Mouse (Mus musculus) natural killer cell, adult 2 months (primary cell): ENCODE results near the gene Gphb5.

Experiments
- DNase-seq, 2 experiments: peaks; one replicate each; pipeline ENCODE4 v3.0.0; 2022; ENCODE audit warnings: low spot score in 2 of 2

Gene Gphb5

DNA sequence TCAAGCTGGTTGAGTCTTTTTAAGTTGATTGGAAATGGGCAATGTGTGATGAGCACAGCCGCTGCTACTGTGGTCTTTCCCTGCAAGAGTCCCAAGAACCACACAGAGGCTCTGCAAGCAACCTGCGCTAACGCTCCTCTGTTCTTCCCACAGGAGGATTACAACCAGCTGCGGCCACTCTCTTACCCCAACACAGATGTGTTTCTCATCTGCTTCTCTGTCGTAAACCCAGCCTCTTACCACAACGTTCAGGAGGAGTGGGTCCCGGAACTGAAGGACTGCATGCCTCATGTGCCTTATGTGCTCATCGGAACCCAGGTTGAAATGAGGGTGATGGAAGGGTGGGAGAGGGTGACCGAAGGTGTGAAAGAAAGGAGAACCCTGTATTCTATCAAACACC is 25.1 kb downstream of the Gphb5 start:
- DNase-seq = no peak

GRCm38 (mm10) chr12:75389308-75390135 is 27.1 kb downstream of the Gphb5 start:
- DNase-seq = no peak

DNA sequence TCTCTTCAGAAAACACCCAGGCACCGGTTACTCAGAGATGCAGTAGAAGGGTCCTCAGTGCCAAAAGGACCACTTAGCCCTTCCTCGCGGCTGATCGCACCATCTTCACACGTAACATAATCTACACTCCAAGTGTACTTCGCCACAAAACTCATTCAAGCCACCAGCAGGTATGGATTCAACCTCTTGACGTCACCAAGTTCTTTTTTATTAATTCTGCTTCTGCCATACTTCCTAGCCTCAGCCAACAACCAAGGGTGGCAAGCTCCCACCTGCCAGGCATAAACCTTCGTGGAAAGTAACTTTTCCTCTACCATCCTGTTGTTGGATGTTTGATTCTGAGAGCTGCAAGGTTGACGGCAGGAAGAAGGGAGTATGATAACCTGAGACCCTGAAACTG is 28.1 kb downstream of the Gphb5 start:
- no peak for DNase-seq

DNA sequence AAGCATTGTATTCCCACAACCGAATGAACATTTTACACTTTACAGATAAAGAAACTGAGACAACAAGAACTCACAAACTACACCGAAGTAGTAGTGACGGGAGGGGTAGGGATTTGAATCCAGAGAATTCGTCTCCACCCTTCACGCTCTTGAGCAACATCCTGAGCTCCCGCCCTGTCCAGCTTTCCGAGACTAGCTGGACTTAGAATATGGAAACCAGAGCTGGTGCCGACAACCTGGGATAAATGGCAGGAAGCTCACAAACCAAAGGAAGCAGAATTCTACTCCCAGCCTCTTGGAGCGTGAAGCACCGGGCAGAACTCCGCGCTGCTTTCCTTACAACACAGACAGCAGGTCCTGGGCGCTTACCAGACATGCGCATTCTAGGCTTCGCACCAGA is 28.7 kb downstream of the Gphb5 start:
- DNase-seq = no peak

- DNase-seq = no peak
Measured at GRCm38 (mm10) chr12:75387156-75387555, 29.4 kb downstream of the Gphb5 start.

DNA sequence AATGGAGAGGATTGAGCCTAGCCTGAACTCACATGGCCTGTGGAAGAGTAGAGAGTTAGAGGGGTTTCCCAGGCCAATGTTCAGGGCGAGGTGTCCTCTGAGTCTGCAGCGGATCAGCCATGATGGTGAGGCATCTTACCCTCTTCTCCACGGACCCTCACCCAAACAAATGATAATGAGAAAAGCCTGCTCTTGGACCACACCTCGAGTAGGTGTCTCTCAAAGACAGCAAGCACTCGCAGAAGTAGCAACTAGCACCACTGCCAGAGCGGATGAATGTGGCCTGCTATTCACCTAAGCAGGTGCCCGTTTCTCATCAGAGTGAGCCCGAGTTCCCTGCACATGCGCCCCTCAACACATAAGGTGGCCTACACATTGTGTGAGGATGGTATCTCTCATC is 29.9 kb downstream of the Gphb5 start:
- no peak for DNase-seq

DNA sequence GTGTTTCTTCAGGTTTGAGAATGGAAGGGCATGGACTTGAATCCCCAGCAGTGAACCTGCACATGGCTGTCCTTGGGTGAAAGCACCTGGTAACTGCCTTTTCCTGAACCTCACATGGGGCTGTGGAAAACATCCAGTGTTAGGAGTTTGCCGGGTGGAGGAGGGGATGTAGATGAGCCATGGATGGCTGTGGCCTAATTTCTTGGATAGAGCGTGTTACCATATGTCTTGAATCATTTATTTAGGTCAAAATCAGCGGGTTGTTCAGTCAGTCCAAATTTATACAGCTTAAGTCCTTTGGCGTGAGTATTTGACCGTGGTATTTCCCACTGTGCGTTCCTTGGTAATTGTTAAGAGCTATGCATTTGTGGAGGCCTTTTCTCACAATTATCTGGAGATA is 40.5 kb downstream of the Gphb5 start:
- no peak for DNase-seq

GRCm38 (mm10) chr12:75375060-75375459 is 41.5 kb downstream of the Gphb5 start:
- DNase-seq = no peak

GRCm38 (mm10) chr12:75374437-75374836 is 42.1 kb downstream of the Gphb5 start:
- DNase-seq = no peak

DNA sequence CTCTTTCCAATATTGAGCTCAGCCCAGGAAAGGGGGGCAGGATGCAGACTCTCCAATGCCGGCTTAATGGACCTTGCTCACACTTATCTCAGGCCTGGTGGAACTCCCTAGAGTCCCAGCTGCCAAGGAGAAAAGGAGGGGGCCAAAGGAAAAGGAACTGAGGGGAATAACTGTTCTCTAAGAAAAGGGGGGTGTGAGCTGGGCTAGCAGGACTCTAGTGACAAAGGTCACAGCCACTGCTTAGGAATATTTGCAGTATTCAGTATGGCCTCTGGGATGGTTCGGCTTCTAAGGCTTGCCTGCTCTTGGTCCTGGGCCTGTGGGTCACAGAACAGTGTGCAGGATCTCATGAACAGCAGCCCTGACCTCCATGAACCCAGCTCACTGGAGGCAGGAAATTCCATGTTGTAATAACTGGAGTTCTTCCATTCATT is 47.1 kb downstream of the Gphb5 start:
- DNase-seq = no peak

GRCm38 (mm10) chr12:75368527-75368926 is 48.1 kb downstream of the Gphb5 start:
- no peak for DNase-seq

GRCm38 (mm10) chr12:75367371-75367770 is 49.2 kb downstream of the Gphb5 start:
- no peak for DNase-seq

DNA sequence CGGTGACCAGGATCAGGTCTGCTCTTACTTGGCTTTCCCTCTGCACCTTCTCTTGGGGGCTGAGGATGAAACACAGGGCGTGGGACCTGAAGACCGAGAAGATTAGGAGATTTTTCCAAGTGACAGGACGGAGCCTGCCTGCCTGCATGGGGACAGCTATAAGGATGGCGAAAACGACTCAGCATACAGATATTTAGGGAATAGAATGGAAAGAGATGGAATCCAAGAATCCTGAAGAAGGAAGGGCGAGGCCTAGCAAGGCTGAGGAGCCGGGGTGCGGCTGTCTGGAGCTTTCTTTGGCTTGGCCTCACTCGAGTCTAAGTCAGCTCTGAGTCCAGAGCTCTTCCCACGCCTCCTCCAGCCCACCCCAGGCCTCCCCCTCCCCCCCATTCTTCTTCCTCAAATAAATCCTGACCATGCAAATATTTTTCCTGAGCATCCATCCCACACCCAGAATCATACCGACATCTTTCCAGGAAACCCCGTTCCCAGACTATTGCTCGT is 50.9 kb downstream of the Gphb5 start:
- DNase-seq = no peak

DNA sequence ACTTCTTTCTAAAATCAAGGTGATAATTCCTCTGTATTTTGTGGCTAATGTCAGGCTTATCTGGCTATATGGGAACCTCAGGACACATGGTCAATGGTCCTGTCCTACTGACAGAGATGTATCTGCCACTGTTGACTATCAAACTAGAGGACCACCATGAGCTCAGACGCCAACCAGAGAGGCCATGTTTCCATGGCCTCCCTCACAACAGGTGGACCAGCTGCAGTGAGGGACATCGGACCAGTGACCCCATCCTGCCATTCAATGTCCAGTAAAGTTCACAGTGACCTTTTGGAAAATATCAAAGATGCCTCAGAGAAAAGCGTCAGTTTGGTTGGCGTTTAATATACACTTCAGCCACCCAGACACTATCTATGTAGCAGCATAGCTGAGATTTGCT is 52.2 kb downstream of the Gphb5 start:
- DNase-seq = no peak

DNA sequence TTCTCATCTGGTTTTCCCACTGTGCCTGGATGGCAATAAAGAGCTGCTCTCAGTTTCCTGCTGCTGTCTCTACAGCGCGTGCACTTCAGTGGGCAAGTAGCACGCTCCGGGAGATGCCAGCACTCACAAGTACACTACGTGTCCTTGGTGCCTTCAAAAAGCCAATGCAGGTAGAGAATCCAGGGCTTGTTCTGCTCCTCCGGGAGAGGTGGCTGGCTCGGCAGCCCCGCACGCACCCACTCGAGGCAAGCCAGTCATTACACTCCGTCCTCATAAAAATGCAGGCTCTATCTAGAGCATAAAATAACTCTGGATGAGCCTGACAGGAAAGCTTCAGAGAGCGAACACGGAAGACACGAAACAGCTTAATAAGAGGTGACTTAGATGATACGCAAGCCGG is 54.1 kb downstream of the Gphb5 start:
- no peak for DNase-seq
